Mouse (Mus musculus): ENCODE results near the gene Gpr137b. TPM values are rescaled to one million over a fixed set of nuclear protein-coding genes. Genes with fewer than 3 reads are reported as not detected.
A peak's percentile ranks its signal among the peaks of the same experiment; 100 is the strongest.
"Not testable (repeated sequence)": the region's sequence is repeated elsewhere in the genome, so short reads cannot be mapped to it uniquely, and the experiment has no call there.

The Gpr137b gene
- polyA plus RNA-seq, 1 experiment from 2014 or later, result 19.3 TPM

GRCm38 (mm10) chr13:13352113-13352512 is 41.7 kb downstream of the Gpr137b start:
- peak; percentile 71 for TF ChIP-seq EP300 (IDR thresholded peaks at IDR 0.05)
- H3K4me3 ChIP-seq (ENCODE audit: low read depth, low read length); H3K9ac ChIP-seq (replicated peaks; ENCODE audit: low read depth); H3K4me2 ChIP-seq (replicated peaks; ENCODE audit: low read depth, low read length); H3K27ac ChIP-seq (ENCODE audit: low read length); H3K4me1 ChIP-seq (ENCODE audit: insufficient read depth, low read depth, low read length); H3K9me3 ChIP-seq (ENCODE audit: low read length); H3K27me3 ChIP-seq (replicated peaks; ENCODE audit: insufficient read depth, low read length); H3K36me3 ChIP-seq (ENCODE audit: insufficient read depth, low read length): not testable (repeated sequence)
- 60% methylated on average over 4 of the region's 4 CpGs for WGBS
- ATAC-seq, result peak; percentile 91
- peak; percentile 57 for DNase-seq (ENCODE audit: low spot score)

GRCm38 (mm10) chr13:13350681-13351080 is 43.1 kb downstream of the Gpr137b start:
- WGBS, result 91% methylated on average over 7 of the region's 7 CpGs
- H3K4me1 ChIP-seq (ENCODE audit: insufficient read depth, low read depth, low read length); H3K4me3 ChIP-seq (ENCODE audit: low read depth, low read length); DNase-seq (ENCODE audit: low spot score); ATAC-seq; H3K27ac ChIP-seq (ENCODE audit: low read length); H3K9ac ChIP-seq (replicated peaks; ENCODE audit: low read depth); H3K27me3 ChIP-seq (replicated peaks; ENCODE audit: insufficient read depth, low read length); H3K9me3 ChIP-seq (ENCODE audit: low read length); H3K36me3 ChIP-seq (ENCODE audit: insufficient read depth, low read length); H3K4me2 ChIP-seq (replicated peaks; ENCODE audit: low read depth, low read length): not testable (repeated sequence)

GRCm38 (mm10) chr13:13349288-13349687 is 44.5 kb downstream of the Gpr137b start:
- Histone ChIP-seq H3K4me1 (ENCODE audit: insufficient read depth, low read depth, low read length) (no peaks in the 10 kb centered on the region), H3K9ac (replicated peaks; ENCODE audit: low read depth) (no peak overlapping the region), H3K4me3 (ENCODE audit: low read depth, low read length) (no peak overlapping the region), H3K9me3 (ENCODE audit: low read length) (no peaks in the 10 kb centered on the region), H3K27me3 (replicated peaks; ENCODE audit: insufficient read depth, low read length) (no peaks in the 10 kb centered on the region), H3K4me2 (replicated peaks; ENCODE audit: low read depth, low read length) (no peak overlapping the region), H3K27ac (ENCODE audit: low read length) (no peak overlapping the region), H3K36me3 (ENCODE audit: insufficient read depth, low read length) (no peaks in the 10 kb centered on the region)
- TF ChIP-seq EP300 (IDR thresholded peaks at IDR 0.05) (no peak), CTCF (IDR thresholded peaks at IDR 0.05) (peak; percentile 67)
- DNase-seq (ENCODE audit: low spot score) (peak; percentile 44), ATAC-seq (peak; percentile 52; the same call in 1 of the 2 replicates)
- WGBS, result 68% methylated on average over 4 of the region's 4 CpGs

- H3K4me3 ChIP-seq (ENCODE audit: low read depth, low read length); H3K36me3 ChIP-seq (ENCODE audit: insufficient read depth, low read length); H3K9ac ChIP-seq (replicated peaks; ENCODE audit: low read depth); H3K27me3 ChIP-seq (replicated peaks; ENCODE audit: insufficient read depth, low read length); H3K4me1 ChIP-seq (ENCODE audit: insufficient read depth, low read depth, low read length); H3K4me2 ChIP-seq (replicated peaks; ENCODE audit: low read depth, low read length); H3K27ac ChIP-seq (ENCODE audit: low read length); H3K9me3 ChIP-seq (ENCODE audit: low read length); ATAC-seq; DNase-seq (ENCODE audit: low spot score): not testable (repeated sequence)
- 27% methylated on average over 12 of the region's 12 CpGs for whole genome bisulfite sequencing
Observed at GRCm38 (mm10) chr13:13347634-13348412, 46.0 kb downstream of the Gpr137b start.

GRCm38 (mm10) chr13:13337361-13337760 is 56.5 kb downstream of the Gpr137b start:
- H3K4me2 ChIP-seq (replicated peaks; ENCODE audit: low read depth, low read length); DNase-seq (ENCODE audit: low spot score); ATAC-seq; H3K4me3 ChIP-seq (ENCODE audit: low read depth, low read length); H3K27me3 ChIP-seq (replicated peaks; ENCODE audit: insufficient read depth, low read length); H3K4me1 ChIP-seq (ENCODE audit: insufficient read depth, low read depth, low read length); H3K27ac ChIP-seq (ENCODE audit: low read length); H3K9ac ChIP-seq (replicated peaks; ENCODE audit: low read depth); H3K36me3 ChIP-seq (ENCODE audit: insufficient read depth, low read length); H3K9me3 ChIP-seq (ENCODE audit: low read length): not testable (repeated sequence)
- 90% methylated on average over 7 of the region's 8 CpGs for WGBS

- H3K27me3 ChIP-seq (replicated peaks; ENCODE audit: insufficient read depth, low read length), result no peaks in the 10 kb centered on the region
- H3K36me3 ChIP-seq (ENCODE audit: insufficient read depth, low read length), result no peaks in the 10 kb centered on the region
- H3K4me2 ChIP-seq (replicated peaks; ENCODE audit: low read depth, low read length), result no peak overlapping the region
- ATAC-seq, result no peak
- no peak overlapping the region for H3K27ac ChIP-seq (ENCODE audit: low read length)
- no peaks in the 10 kb centered on the region for H3K9me3 ChIP-seq (ENCODE audit: low read length)
- TF ChIP-seq CTCF (IDR thresholded peaks at IDR 0.05) (peak; percentile 76), EP300 (IDR thresholded peaks at IDR 0.05) (no peak)
- no peaks in the 10 kb centered on the region for H3K4me1 ChIP-seq (ENCODE audit: insufficient read depth, low read depth, low read length)
- WGBS, result 0% methylated on average over 2 of the region's 2 CpGs
- peak; percentile 19 for DNase-seq (ENCODE audit: low spot score)
- H3K4me3 ChIP-seq (ENCODE audit: low read depth, low read length), result no peak overlapping the region
- no peak overlapping the region for H3K9ac ChIP-seq (replicated peaks; ENCODE audit: low read depth)
Observed at GRCm38 (mm10) chr13:13328876-13329275, 64.9 kb downstream of the Gpr137b start.

Other genes starting within 250 kb of the Gpr137b start
- not detected in 2 replicates for gene Prl2c5, start 211.3 kb downstream of the Gpr137b start, polyA plus RNA-seq (2015; fragmentation: Nextera tagmentation; extraction: Ambion mirVana)
- 87.5 and 92.1 TPM in 2 replicates for gene Nid1, start 43.5 kb upstream of the Gpr137b start, polyA plus RNA-seq (2015; fragmentation: Nextera tagmentation; extraction: Ambion mirVana)
- 7.1 and 7.8 TPM in 2 replicates for gene Lyst, start 196.4 kb upstream of the Gpr137b start, polyA plus RNA-seq (2015; fragmentation: Nextera tagmentation; extraction: Ambion mirVana)